Mouse (Mus musculus): ENCODE measurements around the gene Ormdl3. TPM values are rescaled to one million over a fixed set of nuclear protein-coding genes. Genes with fewer than 3 reads are reported as not detected.
"Not testable (repeated sequence)": the region's sequence is repeated elsewhere in the genome, so short reads cannot be mapped to it uniquely, and the experiment has no call there.

Ormdl3 gene
- 39.3 and 42.0 TPM in 2 replicates for polyA plus RNA-seq (2015; fragmentation: Nextera tagmentation; extraction: Ambion mirVana)

- H3K36me3 ChIP-seq (replicated peaks; ENCODE audit: insufficient read depth, low read length) = peaks cover 5% of the 10 kb centered on the region
- H3K27me3 ChIP-seq (ENCODE audit: insufficient read depth, low read length) = no peaks in the 10 kb centered on the region
- WGBS (ENCODE audit: insufficient replicate concordance) = 1% methylated on average over 47 of the region's 49 CpGs
- H3K4me2 ChIP-seq (ENCODE audit: low read depth, low read length) = peak within 1 kb of the TSS; percentile 88
- TF ChIP-seq CTCF (IDR thresholded peaks at IDR 0.05; ENCODE audit: low read depth) = no peak
- no peak; the same call in 1 of the 2 replicates for TF ChIP-seq EP300 (IDR thresholded peaks at IDR 0.05; ENCODE audit: low read depth)
- peaks cover 46% of the 10 kb centered on the region for H3K4me1 ChIP-seq (ENCODE audit: insufficient read depth)
- ATAC-seq = peak; percentile 82
- H3K4me3 ChIP-seq (ENCODE audit: low read depth, low read length) = peak within 1 kb of the TSS; percentile 94
- H3K9ac ChIP-seq (replicated peaks) = peak within 1 kb of the TSS; percentile 88
- H3K9me3 ChIP-seq (ENCODE audit: low read length) = no peaks in the 10 kb centered on the region
- peak within 1 kb of the TSS; percentile 95 for H3K27ac ChIP-seq (ENCODE audit: low read depth)
- peak; percentile 99 for DNase-seq
These were observed at the start of gene Ormdl3 for GRCm38 (mm10) chr11:98586892-98587563. TSS of gene Ormdl3 (minus strand) at chr11:98587368.

DNA sequence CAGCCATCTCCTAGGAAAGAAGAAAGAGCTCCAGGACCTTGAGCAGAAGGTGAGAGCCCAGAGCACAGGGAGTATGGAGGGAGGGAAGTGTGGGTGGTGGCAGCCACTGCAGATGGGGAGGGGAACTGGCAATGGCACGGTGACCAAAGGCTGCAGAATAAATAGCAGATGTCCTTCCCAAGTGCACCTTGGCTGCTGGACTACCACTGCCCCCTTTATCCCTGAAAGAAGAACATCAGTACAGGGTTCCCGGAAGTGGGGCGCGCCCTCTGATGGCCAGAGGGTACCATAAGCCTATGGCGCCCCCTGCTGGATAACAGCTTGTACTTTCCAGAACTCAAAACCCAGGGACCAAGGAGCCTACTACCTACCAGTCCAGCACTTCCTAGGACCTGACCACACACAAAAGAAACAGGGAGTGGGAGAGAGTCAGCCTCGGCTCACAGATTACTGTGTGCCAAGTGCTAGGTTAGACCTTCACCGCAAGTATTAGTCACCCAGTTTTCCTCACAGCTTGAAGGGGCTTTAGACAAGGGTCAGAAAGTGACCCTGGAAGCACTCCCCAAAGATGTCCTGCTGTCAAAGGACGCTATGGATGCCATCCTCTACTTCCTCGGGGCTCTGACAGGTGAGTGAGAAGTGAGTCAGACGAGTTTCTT is 48.3 kb upstream of the Ormdl3 start:
- peak; percentile 65 for TF ChIP-seq CTCF (IDR thresholded peaks at IDR 0.05; ENCODE audit: low read depth)
- not testable (repeated sequence) for H3K9ac ChIP-seq (replicated peaks); H3K4me1 ChIP-seq (ENCODE audit: insufficient read depth); H3K36me3 ChIP-seq (replicated peaks; ENCODE audit: insufficient read depth, low read length); H3K27me3 ChIP-seq (ENCODE audit: insufficient read depth, low read length); H3K27ac ChIP-seq (ENCODE audit: low read depth); H3K9me3 ChIP-seq (ENCODE audit: low read length); H3K4me3 ChIP-seq (ENCODE audit: low read depth, low read length); H3K4me2 ChIP-seq (ENCODE audit: low read depth, low read length)
- ATAC-seq = peak; percentile 31; the same call in 1 of the 2 replicates
- 25% methylated on average over 10 of the region's 10 CpGs for WGBS (ENCODE audit: insufficient replicate concordance)
- peak; percentile 59 for DNase-seq

DNA sequence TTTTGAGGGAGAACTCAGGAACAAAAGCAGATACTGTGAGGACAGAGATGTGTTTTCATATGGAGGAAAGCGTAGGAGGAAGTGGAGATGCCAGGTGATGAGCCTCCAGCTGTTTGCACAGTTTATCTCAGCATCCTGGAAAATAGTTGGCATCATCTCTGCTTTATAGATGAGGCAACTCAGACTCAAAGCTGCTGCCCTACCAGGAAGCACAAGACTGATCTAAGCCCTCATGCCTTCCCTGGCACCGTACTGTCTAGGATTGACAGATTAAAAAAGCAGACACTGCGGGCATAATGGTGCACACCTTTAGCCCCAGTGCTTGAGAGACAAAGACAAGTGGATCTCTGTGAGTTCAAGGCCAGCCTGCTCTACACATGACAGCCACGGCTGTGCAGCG is 43.5 kb upstream of the Ormdl3 start:
- Histone ChIP-seq H3K36me3 (replicated peaks; ENCODE audit: insufficient read depth, low read length) (no peaks in the 10 kb centered on the region), H3K27ac (ENCODE audit: low read depth) (no peak overlapping the region), H3K4me2 (ENCODE audit: low read depth, low read length) (no peak overlapping the region), H3K4me1 (ENCODE audit: insufficient read depth) (no peaks in the 10 kb centered on the region), H3K9ac (replicated peaks) (no peak overlapping the region), H3K27me3 (ENCODE audit: insufficient read depth, low read length) (no peaks in the 10 kb centered on the region), H3K9me3 (ENCODE audit: low read length) (no peaks in the 10 kb centered on the region), H3K4me3 (ENCODE audit: low read depth, low read length) (no peak overlapping the region)
- DNase-seq = no peak
- WGBS (ENCODE audit: insufficient replicate concordance) = 75% methylated on average over 5 of the region's 5 CpGs
- TF ChIP-seq EP300 (IDR thresholded peaks at IDR 0.05; ENCODE audit: low read depth) (no peak), CTCF (IDR thresholded peaks at IDR 0.05; ENCODE audit: low read depth) (no peak)
- ATAC-seq = no peak

GRCm38 (mm10) chr11:98628706-98629105 is 41.5 kb upstream of the Ormdl3 start:
- no peaks in the 10 kb centered on the region for H3K4me1 ChIP-seq (ENCODE audit: insufficient read depth)
- H3K9ac ChIP-seq (replicated peaks) = no peak overlapping the region
- DNase-seq (no peak), ATAC-seq (no peak)
- H3K9me3 ChIP-seq (ENCODE audit: low read length) = no peaks in the 10 kb centered on the region; the same call in 1 of the 2 replicates
- no peak overlapping the region for H3K4me2 ChIP-seq (ENCODE audit: low read depth, low read length)
- TF ChIP-seq CTCF (IDR thresholded peaks at IDR 0.05; ENCODE audit: low read depth) (no peak), EP300 (IDR thresholded peaks at IDR 0.05; ENCODE audit: low read depth) (no peak)
- H3K4me3 ChIP-seq (ENCODE audit: low read depth, low read length) = no peak overlapping the region
- H3K36me3 ChIP-seq (replicated peaks; ENCODE audit: insufficient read depth, low read length) = no peaks in the 10 kb centered on the region
- no peaks in the 10 kb centered on the region for H3K27me3 ChIP-seq (ENCODE audit: insufficient read depth, low read length)
- H3K27ac ChIP-seq (ENCODE audit: low read depth) = no peak overlapping the region
- WGBS (ENCODE audit: insufficient replicate concordance) = 82% methylated on average over 3 of the region's 3 CpGs

DNA sequence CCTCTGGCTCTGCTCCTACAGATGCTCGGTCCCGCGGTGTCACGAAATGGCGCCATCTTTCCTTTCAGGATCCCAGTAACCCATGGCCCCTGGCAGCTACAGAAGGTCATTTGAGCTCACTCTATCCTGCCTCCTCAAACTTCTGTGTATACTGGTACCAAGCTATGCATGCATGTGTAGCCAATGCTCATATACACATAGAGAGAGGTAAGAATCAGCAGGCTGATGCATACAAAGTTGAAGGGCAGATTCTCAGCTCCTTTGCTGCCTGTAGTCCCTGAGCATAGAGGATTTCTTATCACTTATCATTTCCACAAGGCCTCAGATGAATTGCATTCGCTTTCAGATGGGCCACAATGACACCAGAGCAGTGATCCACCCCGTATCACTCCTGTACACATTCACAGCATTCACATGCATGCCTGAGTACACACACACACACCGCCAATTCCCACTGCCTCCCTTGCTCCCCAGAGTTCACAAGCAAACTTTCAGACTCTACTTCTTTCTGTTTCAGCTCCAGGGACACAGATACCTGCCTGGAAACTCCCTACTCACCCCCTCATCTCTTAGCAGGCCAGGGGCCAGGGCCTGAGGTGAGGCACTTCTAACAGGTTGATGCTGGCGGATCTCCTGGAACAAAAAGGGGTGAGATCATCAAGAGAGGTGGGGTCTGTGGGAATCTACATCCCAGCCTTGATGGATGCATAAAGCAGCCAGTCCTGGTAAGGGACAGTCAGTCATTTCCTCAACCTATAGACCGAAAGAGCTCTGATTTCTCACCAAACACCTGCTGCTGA is 38.6 kb upstream of the Ormdl3 start, which contains the start of the genes Gm12355 and Gsdma3:
TSS of gene Gm12355 (minus strand) at position 51 of the 800 bp plus-strand sequence.
TSS of gene Gsdma3 (plus strand) at position 750 of the 800 bp plus-strand sequence.
- TF ChIP-seq CTCF (IDR thresholded peaks at IDR 0.05; ENCODE audit: low read depth) = no peak
- no peak for TF ChIP-seq EP300 (IDR thresholded peaks at IDR 0.05; ENCODE audit: low read depth)
- H3K9ac ChIP-seq (replicated peaks) = no peak within 1 kb of the TSS
- DNase-seq (no peak), ATAC-seq (no peak)
- no peaks in the 10 kb centered on the region for H3K36me3 ChIP-seq (replicated peaks; ENCODE audit: insufficient read depth, low read length)
- 83% methylated on average over 10 of the region's 10 CpGs for WGBS (ENCODE audit: insufficient replicate concordance)
- H3K4me2 ChIP-seq (ENCODE audit: low read depth, low read length) = no peak within 1 kb of the TSS
- no peaks in the 10 kb centered on the region for H3K27me3 ChIP-seq (ENCODE audit: insufficient read depth, low read length)
- no peak within 1 kb of the TSS for H3K4me3 ChIP-seq (ENCODE audit: low read depth, low read length)
- H3K9me3 ChIP-seq (ENCODE audit: low read length) = peaks cover 2% of the 10 kb centered on the region; the same call in 1 of the 2 replicates
- no peaks in the 10 kb centered on the region for H3K4me1 ChIP-seq (ENCODE audit: insufficient read depth)
- H3K27ac ChIP-seq (ENCODE audit: low read depth) = no peak within 1 kb of the TSS

- H3K4me1 ChIP-seq (ENCODE audit: insufficient read depth); H3K4me2 ChIP-seq (ENCODE audit: low read depth, low read length); H3K27ac ChIP-seq (ENCODE audit: low read depth); H3K9ac ChIP-seq (replicated peaks); H3K9me3 ChIP-seq (ENCODE audit: low read length); DNase-seq; H3K27me3 ChIP-seq (ENCODE audit: insufficient read depth, low read length); H3K36me3 ChIP-seq (replicated peaks; ENCODE audit: insufficient read depth, low read length); H3K4me3 ChIP-seq (ENCODE audit: low read depth, low read length); ATAC-seq: not testable (repeated sequence)
- 69% methylated on average over 2 of the region's 2 CpGs for WGBS (ENCODE audit: insufficient replicate concordance)
These were observed 37.2 kb upstream of the Ormdl3 start for GRCm38 (mm10) chr11:98624381-98624780.

- 73% methylated on average over 6 of the region's 6 CpGs for WGBS (ENCODE audit: insufficient replicate concordance)
- H3K27me3 ChIP-seq (ENCODE audit: insufficient read depth, low read length); H3K4me1 ChIP-seq (ENCODE audit: insufficient read depth); H3K36me3 ChIP-seq (replicated peaks; ENCODE audit: insufficient read depth, low read length); ATAC-seq; H3K27ac ChIP-seq (ENCODE audit: low read depth); H3K9ac ChIP-seq (replicated peaks); H3K4me2 ChIP-seq (ENCODE audit: low read depth, low read length); H3K9me3 ChIP-seq (ENCODE audit: low read length); H3K4me3 ChIP-seq (ENCODE audit: low read depth, low read length); DNase-seq: not testable (repeated sequence)
These were observed 36.8 kb upstream of the Ormdl3 start for GRCm38 (mm10) chr11:98623981-98624380.

All from liver, postnatal 0 days (tissue).